Mouse (Mus musculus): ENCODE results near the gene Micu1.

GRCm38 (mm10) chr10:59710246-59710645 is 8.0 kb downstream of the Micu1 start:
- no peak for TF ChIP-seq CTCF (IDR thresholded peaks at IDR 0.05; ENCODE audit: insufficient read depth, low read length)
- TF ChIP-seq POLR2A (IDR thresholded peaks at IDR 0.05; ENCODE audit: borderline replicate concordance, extremely low read depth, low read depth, low read length), result no peak
